Mouse (Mus musculus): Measurements from ENCODE around the gene Cd19. TPM values are rescaled to one million over a fixed set of nuclear protein-coding genes. Genes with fewer than 3 reads are reported as not detected.

Gene Cd19
- total and polyA plus RNA-seq, 3 experiments, result 132 to 234 (median 141) TPM

DNA sequence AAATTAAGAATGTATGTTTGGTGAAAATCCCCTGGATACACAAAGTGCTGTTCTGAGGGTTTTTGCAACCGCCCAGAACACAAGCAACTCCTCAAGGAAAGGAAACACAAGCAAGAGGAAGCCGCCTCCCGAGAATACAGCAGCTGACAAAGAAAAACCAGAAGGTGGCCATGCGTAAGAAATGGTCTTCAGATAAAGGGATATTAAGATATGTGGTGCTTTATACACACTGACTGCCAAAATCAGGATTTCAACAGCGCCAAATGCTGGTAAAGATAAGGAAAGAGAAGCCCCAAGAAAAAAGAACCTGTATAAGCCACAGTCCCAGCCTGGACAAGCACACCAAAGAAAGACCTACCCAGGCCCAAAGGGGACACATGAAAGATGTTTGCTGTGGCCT, 31.1 kb downstream of the Cd19 start:
- dilution Hi-C loops (cut with MboI; ENCODE audit: extremely low pct_ligation_motif_present, extremely low pct_unique_long_range_greater_than_20kb, low sequenced_read_pairs) (no loop called here), in situ Hi-C loops (cut with MboI; ENCODE audit: low pct_ligation_motif_present, low pct_unique_long_range_greater_than_20kb, low sequenced_read_pairs) (no loop called here)
- Histone ChIP-seq H3K4me2 (ENCODE audit: insufficient read depth, low read depth, poor library complexity, severe bottlenecking) (no peak overlapping the region), H3K27ac (ENCODE audit: insufficient read depth, low read depth) (no peak overlapping the region), H3K9me3 (replicated peaks; ENCODE audit: low read length) (no peaks in the 10 kb centered on the region), H3K9ac (ENCODE audit: insufficient read depth, low read depth) (no peak overlapping the region), H3K36me3 (replicated peaks in 1 of 2; ENCODE audit: control insufficient read depth in 1 of 2, insufficient read depth in 1 of 2, low read length in 1 of 2) (peaks cover 24 to 50% of the 10 kb centered on the region in 2 experiments), H3K79me2 (replicated peaks; ENCODE audit: control insufficient read depth, extremely low read depth, insufficient read depth, poor library complexity, severe bottlenecking) (no peaks in the 10 kb centered on the region), H3K4me3 (replicated peaks in 1 of 3; ENCODE audit: low read depth in 2 of 3, low read length in 2 of 3, poor library complexity in 1 of 3) (no peak overlapping the region), H3K27me3 (replicated peaks) (no peaks in the 10 kb centered on the region), H3K4me1 (ENCODE audit: control insufficient read depth in 1 of 2, insufficient read depth in 2 of 2) (peaks cover 0 to under 1% of the 10 kb centered on the region in 2 experiments; a peak in 1 of 4 replicates)
- TF ChIP-seq KAT2A (IDR thresholded peaks at IDR 0.05; ENCODE audit: insufficient replicate concordance, low read length), result no peak
- TF ChIP-seq E2F4 (IDR thresholded peaks at IDR 0.05; ENCODE audit: insufficient replicate concordance, low read depth, low read length), result no peak
- no peak for TF ChIP-seq RCOR1 (conservative IDR thresholded peaks at IDR 0.05; ENCODE audit: low read depth, low read length)
- TF ChIP-seq ZMIZ1 (IDR thresholded peaks at IDR 0.05; ENCODE audit: low read depth, low read length), result no peak
- TF ChIP-seq PAX5 (IDR thresholded peaks at IDR 0.05; ENCODE audit: low read length), result no peak
- TF ChIP-seq JUN (IDR thresholded peaks at IDR 0.05; ENCODE audit: insufficient read depth, low read depth, low read length), result no peak
- TF ChIP-seq NELFE (IDR thresholded peaks at IDR 0.05; ENCODE audit: low read depth, low read length), result no peak
- no peak for TF ChIP-seq TCF12 (IDR thresholded peaks at IDR 0.05; ENCODE audit: low read depth, low read length)
- no peak for TF ChIP-seq CTCF (conservative IDR thresholded peaks at IDR 0.05 in 1 of 2, IDR thresholded peaks at IDR 0.05 in 1 of 2; ENCODE audit: low read depth in 2 of 2, low read length in 2 of 2)
- TF ChIP-seq JUND (conservative IDR thresholded peaks at IDR 0.05; ENCODE audit: low read depth, low read length), result no peak
- TF ChIP-seq MXI1 (IDR thresholded peaks at IDR 0.05; ENCODE audit: low read depth, low read length), result no peak
- no peak for TF ChIP-seq USF2 (conservative IDR thresholded peaks at IDR 0.05; ENCODE audit: low read depth, low read length)
- TF ChIP-seq SMC3 (IDR thresholded peaks at IDR 0.05; ENCODE audit: low read depth, low read length), result no peak
- TF ChIP-seq HCFC1 (IDR thresholded peaks at IDR 0.05; ENCODE audit: low read depth, low read length), result no peak
- DNase-seq (ENCODE audit: extremely low read depth), result no peak

GRCm38 (mm10) chr7:126377278-126378158, 37.2 kb downstream of the Cd19 start, which contains the start of gene Spns1:
TSS of gene Spns1 (minus strand) at chr7:126377450.
- no peaks in the 10 kb centered on the region for H3K27me3 ChIP-seq (replicated peaks)
- H3K9ac ChIP-seq (ENCODE audit: insufficient read depth, low read depth), result peak within 1 kb of the TSS; percentile 84
- H3K27ac ChIP-seq (ENCODE audit: insufficient read depth, low read depth), result peak within 1 kb of the TSS; percentile 39; the same call in 1 of the 2 replicates
- dilution Hi-C loops (cut with MboI; ENCODE audit: extremely low pct_ligation_motif_present, extremely low pct_unique_long_range_greater_than_20kb, low sequenced_read_pairs), result no loop called here
- H3K79me2 ChIP-seq (replicated peaks; ENCODE audit: control insufficient read depth, extremely low read depth, insufficient read depth, poor library complexity, severe bottlenecking), result peaks cover 8% of the 10 kb centered on the region; the same call in 1 of the 2 replicates
- DNase-seq (ENCODE audit: extremely low read depth), result peak; percentile 98
- peaks cover 14 to 32% of the 10 kb centered on the region in 2 experiments for H3K4me1 ChIP-seq (ENCODE audit: control insufficient read depth in 1 of 2, insufficient read depth in 2 of 2)
- H3K9me3 ChIP-seq (replicated peaks; ENCODE audit: low read length), result no peaks in the 10 kb centered on the region
- peak within 1 kb of the TSS; percentile 94 for H3K4me2 ChIP-seq (ENCODE audit: insufficient read depth, low read depth, poor library complexity, severe bottlenecking)
- in situ Hi-C loops (cut with MboI; ENCODE audit: low pct_ligation_motif_present, low pct_unique_long_range_greater_than_20kb, low sequenced_read_pairs), result no loop called here
- peaks cover 25 to 31% of the 10 kb centered on the region in 2 experiments for H3K36me3 ChIP-seq (replicated peaks in 1 of 2; ENCODE audit: control insufficient read depth in 1 of 2, insufficient read depth in 1 of 2, low read length in 1 of 2)
- H3K4me3 ChIP-seq (replicated peaks in 1 of 3; ENCODE audit: low read depth in 2 of 3, low read length in 2 of 3, poor library complexity in 1 of 3), result peak within 1 kb of the TSS; percentile 93 to 100 (median 98)
- TF ChIP-seq ETS1 (conservative IDR thresholded peaks at IDR 0.05; ENCODE audit: low read depth, low read length), result peak; percentile 54
- TF ChIP-seq MAFK (IDR thresholded peaks at IDR 0.05; ENCODE audit: insufficient replicate concordance, low read length), result no peak
- TF ChIP-seq ZC3H11A (IDR thresholded peaks at IDR 0.05; ENCODE audit: low read depth, low read length), result peak; percentile 77; the same call in 1 of the 2 replicates
- 0 out of 2 replicates have a peak, but pooled peaks have one; percentile 40 for TF ChIP-seq MAZ (IDR thresholded peaks at IDR 0.05; ENCODE audit: low read depth, low read length)
- TF ChIP-seq E2F4 (IDR thresholded peaks at IDR 0.05; ENCODE audit: insufficient replicate concordance, low read depth, low read length), result no peak
- TF ChIP-seq ZNF384 (IDR thresholded peaks at IDR 0.05; ENCODE audit: low read depth, low read length), result no peak
- TF ChIP-seq SMC3 (IDR thresholded peaks at IDR 0.05; ENCODE audit: low read depth, low read length), result peak; percentile 99
- TF ChIP-seq POLR2AphosphoS2 (IDR thresholded peaks at IDR 0.05; ENCODE audit: low read depth, low read length), result peak; percentile 67; the same call in 1 of the 2 replicates
- TF ChIP-seq ZKSCAN1 (IDR thresholded peaks at IDR 0.05; ENCODE audit: borderline replicate concordance, low read depth, low read length), result no peak
- no peak for TF ChIP-seq JUN (IDR thresholded peaks at IDR 0.05; ENCODE audit: insufficient read depth, low read depth, low read length)
- TF ChIP-seq IRF4 (IDR thresholded peaks at IDR 0.05; ENCODE audit: low read depth, low read length), result peak; percentile 81; the same call in 1 of the 2 replicates
- peak; percentile 99 for TF ChIP-seq USF2 (conservative IDR thresholded peaks at IDR 0.05; ENCODE audit: low read depth, low read length)
- TF ChIP-seq TBP (conservative IDR thresholded peaks at IDR 0.05; ENCODE audit: low read depth, low read length), result peak; percentile 83
- TF ChIP-seq ELF1 (IDR thresholded peaks at IDR 0.05; ENCODE audit: low read depth, low read length), result peak; percentile 84
- TF ChIP-seq EP300 (IDR thresholded peaks at IDR 0.05; ENCODE audit: low read length), result no peak
- TF ChIP-seq RAD21 (IDR thresholded peaks at IDR 0.05; ENCODE audit: low read depth, low read length), result peak; percentile 89
- TF ChIP-seq CHD1 (IDR thresholded peaks at IDR 0.05; ENCODE audit: low read depth, low read length), result no peak
- TF ChIP-seq PAX5 (IDR thresholded peaks at IDR 0.05; ENCODE audit: low read length), result no peak
- TF ChIP-seq POLR2A (IDR thresholded peaks at IDR 0.05; ENCODE audit: low read depth, low read length), result peak; percentile 80
- TF ChIP-seq TCF12 (IDR thresholded peaks at IDR 0.05; ENCODE audit: low read depth, low read length), result peak; percentile 90
- TF ChIP-seq CHD2 (IDR thresholded peaks at IDR 0.05; ENCODE audit: low read length), result peak; percentile 48; the same call in 1 of the 2 replicates
- TF ChIP-seq MXI1 (IDR thresholded peaks at IDR 0.05; ENCODE audit: low read depth, low read length), result peak; percentile 95
